Mouse (Mus musculus): ENCODE results near the gene Wdr34. TPM values are rescaled to one million over a fixed set of nuclear protein-coding genes. Genes with fewer than 3 reads are reported as not detected.

The Wdr34 gene
- polyA plus RNA-seq, 1 experiment from 2014 or later, result 85.9 TPM

GRCm38 (mm10) chr2:30025454-30025853, 23.2 kb downstream of the Wdr34 start:
- no peaks in the 10 kb centered on the region for H3K4me1 ChIP-seq (ENCODE audit: control insufficient read depth, insufficient read depth, low read length)
- H3K4me3 ChIP-seq (ENCODE audit: low read depth, low read length), result no peak overlapping the region
- H3K27ac ChIP-seq (ENCODE audit: low read length), result no peak overlapping the region
- no peak overlapping the region for H3K9ac ChIP-seq (ENCODE audit: low read depth, low read length)
- ATAC-seq, result no peak
- peaks cover 86% of the 10 kb centered on the region for H3K36me3 ChIP-seq (ENCODE audit: control insufficient read depth, insufficient read depth, low read length)
- H3K9me3 ChIP-seq (replicated peaks; ENCODE audit: control insufficient read depth, low read length, poor library complexity, severe bottlenecking), result no peaks in the 10 kb centered on the region
- no peaks in the 10 kb centered on the region for H3K27me3 ChIP-seq (ENCODE audit: control insufficient read depth, insufficient read depth, low read depth, low read length)
- 89% methylated on average over 4 of the region's 4 CpGs for WGBS
- H3K4me2 ChIP-seq (ENCODE audit: low read length), result no peak overlapping the region

- WGBS, result 91% methylated on average over 11 of the region's 11 CpGs
- no peaks in the 10 kb centered on the region for H3K9me3 ChIP-seq (replicated peaks; ENCODE audit: control insufficient read depth, low read length, poor library complexity, severe bottlenecking)
- no peak overlapping the region for H3K9ac ChIP-seq (ENCODE audit: low read depth, low read length)
- H3K27me3 ChIP-seq (ENCODE audit: control insufficient read depth, insufficient read depth, low read depth, low read length), result no peaks in the 10 kb centered on the region
- no peak overlapping the region for H3K4me3 ChIP-seq (ENCODE audit: low read depth, low read length)
- ATAC-seq, result no peak
- H3K36me3 ChIP-seq (ENCODE audit: control insufficient read depth, insufficient read depth, low read length), result peaks cover 82% of the 10 kb centered on the region
- H3K4me2 ChIP-seq (ENCODE audit: low read length), result no peak overlapping the region
- no peak overlapping the region for H3K27ac ChIP-seq (ENCODE audit: low read length)
- no peaks in the 10 kb centered on the region for H3K4me1 ChIP-seq (ENCODE audit: control insufficient read depth, insufficient read depth, low read length)
These were observed 34.2 kb downstream of the Wdr34 start for GRCm38 (mm10) chr2:30014326-30014966.

- Histone ChIP-seq H3K4me3 (ENCODE audit: low read depth, low read length) (no peak overlapping the region), H3K9me3 (replicated peaks; ENCODE audit: control insufficient read depth, low read length, poor library complexity, severe bottlenecking) (no peaks in the 10 kb centered on the region), H3K4me2 (ENCODE audit: low read length) (no peak overlapping the region), H3K4me1 (ENCODE audit: control insufficient read depth, insufficient read depth, low read length) (no peaks in the 10 kb centered on the region), H3K27me3 (ENCODE audit: control insufficient read depth, insufficient read depth, low read depth, low read length) (no peaks in the 10 kb centered on the region), H3K9ac (ENCODE audit: low read depth, low read length) (no peak overlapping the region), H3K27ac (ENCODE audit: low read length) (no peak overlapping the region), H3K36me3 (ENCODE audit: control insufficient read depth, insufficient read depth, low read length) (peaks cover 84% of the 10 kb centered on the region)
- ATAC-seq, result no peak
- WGBS, result 90% methylated on average over 8 of the region's 8 CpGs
These were observed 37.8 kb downstream of the Wdr34 start for GRCm38 (mm10) chr2:30010840-30011281.

- no peak overlapping the region for H3K27ac ChIP-seq (ENCODE audit: low read length)
- H3K4me1 ChIP-seq (ENCODE audit: control insufficient read depth, insufficient read depth, low read length), result no peaks in the 10 kb centered on the region
- no peaks in the 10 kb centered on the region for H3K27me3 ChIP-seq (ENCODE audit: control insufficient read depth, insufficient read depth, low read depth, low read length)
- WGBS, result 79% methylated on average over 1 of the region's 1 CpGs
- no peak for ATAC-seq
- no peak overlapping the region for H3K4me2 ChIP-seq (ENCODE audit: low read length)
- no peak overlapping the region for H3K4me3 ChIP-seq (ENCODE audit: low read depth, low read length)
- peaks cover 82% of the 10 kb centered on the region for H3K36me3 ChIP-seq (ENCODE audit: control insufficient read depth, insufficient read depth, low read length)
- H3K9ac ChIP-seq (ENCODE audit: low read depth, low read length), result no peak overlapping the region
- H3K9me3 ChIP-seq (replicated peaks; ENCODE audit: control insufficient read depth, low read length, poor library complexity, severe bottlenecking), result no peaks in the 10 kb centered on the region
These were observed 39.6 kb downstream of the Wdr34 start for GRCm38 (mm10) chr2:30009101-30009500.

- H3K9ac ChIP-seq (ENCODE audit: low read depth, low read length), result no peak overlapping the region
- H3K27me3 ChIP-seq (ENCODE audit: control insufficient read depth, insufficient read depth, low read depth, low read length), result no peaks in the 10 kb centered on the region
- no peak for ATAC-seq
- 57% methylated on average over 2 of the region's 2 CpGs for WGBS
- H3K27ac ChIP-seq (ENCODE audit: low read length), result no peak overlapping the region
- H3K4me1 ChIP-seq (ENCODE audit: control insufficient read depth, insufficient read depth, low read length), result no peaks in the 10 kb centered on the region
- H3K4me3 ChIP-seq (ENCODE audit: low read depth, low read length), result no peak overlapping the region
- H3K9me3 ChIP-seq (replicated peaks; ENCODE audit: control insufficient read depth, low read length, poor library complexity, severe bottlenecking), result no peaks in the 10 kb centered on the region
- H3K36me3 ChIP-seq (ENCODE audit: control insufficient read depth, insufficient read depth, low read length), result peaks cover 84% of the 10 kb centered on the region
- H3K4me2 ChIP-seq (ENCODE audit: low read length), result no peak overlapping the region
These were observed 56.7 kb downstream of the Wdr34 start for GRCm38 (mm10) chr2:29991962-29992361.

Small RNA genes lying within 50 kb of the gene (microRNA-seq; reads per million reads assigned to microRNA genes)
- not detected for gene Mir6997

Other genes with a start within 250 kb of the Wdr34 start
- gene Slc27a4, start 246.2 kb downstream of the Wdr34 start, polyA plus RNA-seq (2015; fragmentation: Nextera tagmentation; extraction: Ambion mirVana), result 42.6 and 43.2 TPM in 2 replicates
- 21.8 and 29.9 TPM in 2 replicates for gene Urm1, start 228.8 kb downstream of the Wdr34 start, polyA plus RNA-seq (2015; fragmentation: Nextera tagmentation; extraction: Ambion mirVana)
- 15.1 and 21.2 TPM in 2 replicates for gene Cercam, start 179.7 kb downstream of the Wdr34 start, polyA plus RNA-seq (2015; fragmentation: Nextera tagmentation; extraction: Ambion mirVana)
- gene Odf2, start 159.7 kb downstream of the Wdr34 start, polyA plus RNA-seq (2015; fragmentation: Nextera tagmentation; extraction: Ambion mirVana), result 66.2 and 69.9 TPM in 2 replicates
- 65.3 and 72.9 TPM in 2 replicates for gene Gle1, start 113.5 kb downstream of the Wdr34 start, polyA plus RNA-seq (2015; fragmentation: Nextera tagmentation; extraction: Ambion mirVana)
- 240 and 243 TPM in 2 replicates for gene Sptan1, start 83.3 kb downstream of the Wdr34 start, polyA plus RNA-seq (2015; fragmentation: Nextera tagmentation; extraction: Ambion mirVana)
- 314 and 357 TPM in 2 replicates for gene Set, start 8.5 kb upstream of the Wdr34 start, polyA plus RNA-seq (2015; fragmentation: Nextera tagmentation; extraction: Ambion mirVana)
- gene Pkn3, start 28.8 kb upstream of the Wdr34 start, polyA plus RNA-seq (2015; fragmentation: Nextera tagmentation; extraction: Ambion mirVana), result 1.5 and 2.1 TPM in 2 replicates
- 21.1 and 26.9 TPM in 2 replicates for gene Zdhhc12, start 44.8 kb upstream of the Wdr34 start, polyA plus RNA-seq (2015; fragmentation: Nextera tagmentation; extraction: Ambion mirVana)
- gene Zer1, start 75.7 kb upstream of the Wdr34 start, polyA plus RNA-seq (2015; fragmentation: Nextera tagmentation; extraction: Ambion mirVana), result 13.1 and 13.5 TPM in 2 replicates
- 11.8 and 14.3 TPM in 2 replicates for gene Tbc1d13, start 84.9 kb upstream of the Wdr34 start, polyA plus RNA-seq (2015; fragmentation: Nextera tagmentation; extraction: Ambion mirVana)
- gene Endog, start 122.6 kb upstream of the Wdr34 start, polyA plus RNA-seq (2015; fragmentation: Nextera tagmentation; extraction: Ambion mirVana), result 22.6 and 27.0 TPM in 2 replicates
- gene Spout1, start 129.6 kb upstream of the Wdr34 start, polyA plus RNA-seq (2015; fragmentation: Nextera tagmentation; extraction: Ambion mirVana), result 63.0 and 67.3 TPM in 2 replicates
- 13.4 and 15.8 TPM in 2 replicates for gene Kyat1, start 157.0 kb upstream of the Wdr34 start, polyA plus RNA-seq (2015; fragmentation: Nextera tagmentation; extraction: Ambion mirVana)
- 55.4 and 57.8 TPM in 2 replicates for gene Lrrc8a, start 188.8 kb upstream of the Wdr34 start, polyA plus RNA-seq (2015; fragmentation: Nextera tagmentation; extraction: Ambion mirVana)
- 0.26 and 0.27 TPM in 2 replicates for gene Gm28035, start 191.7 kb upstream of the Wdr34 start, polyA plus RNA-seq (2015; fragmentation: Nextera tagmentation; extraction: Ambion mirVana)
- gene Phyhd1, start 217.3 kb upstream of the Wdr34 start, polyA plus RNA-seq (2015; fragmentation: Nextera tagmentation; extraction: Ambion mirVana), result 6.1 and 7.2 TPM in 2 replicates
- gene Gm28038, start 232.2 kb upstream of the Wdr34 start, polyA plus RNA-seq (2015; fragmentation: Nextera tagmentation; extraction: Ambion mirVana), result not detected in 2 replicates
- gene Dolk, start 237.5 kb upstream of the Wdr34 start, polyA plus RNA-seq (2015; fragmentation: Nextera tagmentation; extraction: Ambion mirVana), result 38.0 and 40.9 TPM in 2 replicates
- gene Nup188, start 237.5 kb upstream of the Wdr34 start, polyA plus RNA-seq (2015; fragmentation: Nextera tagmentation; extraction: Ambion mirVana), result 18.9 and 19.6 TPM in 2 replicates